Mouse (Mus musculus): Measurements from ENCODE around the gene Flad1.
"Not testable (repeated sequence)": the region's sequence is repeated elsewhere in the genome, so short reads cannot be mapped to it uniquely, and the experiment has no call there.

Flad1 gene

DNA sequence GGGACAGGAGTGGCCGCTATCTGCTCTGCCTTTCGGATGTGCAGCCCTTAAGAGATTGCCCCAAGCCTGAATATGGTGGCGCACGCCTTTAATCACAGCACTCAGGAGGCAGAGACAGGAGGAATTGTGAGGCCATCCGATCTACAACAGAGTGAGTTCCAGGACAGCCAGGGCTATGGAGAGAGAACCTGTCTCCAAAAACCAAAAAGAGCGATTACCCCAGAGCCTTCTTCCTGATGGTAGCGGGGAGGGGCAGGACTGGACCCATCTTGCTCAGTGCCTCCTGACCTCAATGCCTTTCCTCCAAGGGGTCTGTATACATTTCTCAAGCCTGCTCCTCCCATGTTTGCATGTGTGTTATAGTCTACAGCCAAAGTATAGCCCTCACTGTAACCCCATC is 17.4 kb upstream of the Flad1 start:
- not testable (repeated sequence) for DNase-seq (ENCODE audit: low read depth, low spot score)

DNA sequence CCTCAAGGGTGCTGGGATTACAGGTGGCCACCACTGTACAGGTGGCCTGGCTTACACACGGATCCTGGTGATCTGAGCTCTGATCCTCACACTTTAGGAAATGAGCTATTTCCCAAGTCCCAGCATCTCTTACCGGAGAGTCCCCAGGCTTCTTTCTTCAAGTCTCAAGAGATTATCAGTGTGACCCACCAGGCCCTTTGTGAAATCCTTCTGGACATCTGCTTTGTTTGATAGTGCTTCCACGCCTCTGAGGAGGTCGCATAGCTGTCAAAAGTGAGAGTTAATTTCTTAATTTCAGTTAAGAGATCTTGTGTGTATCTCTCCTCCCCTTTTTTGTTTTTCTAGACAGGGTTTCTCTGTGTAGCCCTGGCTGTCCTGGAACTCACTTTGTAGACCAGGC is 14.2 kb upstream of the Flad1 start:
- no peak for DNase-seq (ENCODE audit: low read depth, low spot score)

DNA sequence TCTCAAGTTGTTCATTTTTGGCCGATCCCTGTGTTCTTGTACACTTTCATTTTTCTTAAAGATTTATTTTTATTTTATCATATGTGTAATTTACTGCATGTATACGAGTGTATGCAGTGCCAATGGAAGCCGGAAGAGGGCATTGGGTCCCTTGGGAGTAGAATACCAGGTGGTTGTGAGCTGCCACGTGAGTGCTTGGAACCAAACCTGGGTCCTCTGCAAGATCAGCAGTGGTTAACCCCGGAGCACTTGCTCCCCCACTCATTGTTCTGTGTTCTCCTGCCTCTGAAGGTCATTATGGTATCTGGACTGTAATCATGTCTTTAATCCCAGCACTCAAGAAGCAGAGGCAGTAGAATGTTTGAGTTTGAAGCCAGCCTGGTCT is 13.5 kb upstream of the Flad1 start:
- DNase-seq (ENCODE audit: low read depth, low spot score), result no peak

- DNase-seq (ENCODE audit: low read depth, low spot score), result no peak
Observed at GRCm38 (mm10) chr3:89424416-89425140, 12.9 kb upstream of the Flad1 start.

DNA sequence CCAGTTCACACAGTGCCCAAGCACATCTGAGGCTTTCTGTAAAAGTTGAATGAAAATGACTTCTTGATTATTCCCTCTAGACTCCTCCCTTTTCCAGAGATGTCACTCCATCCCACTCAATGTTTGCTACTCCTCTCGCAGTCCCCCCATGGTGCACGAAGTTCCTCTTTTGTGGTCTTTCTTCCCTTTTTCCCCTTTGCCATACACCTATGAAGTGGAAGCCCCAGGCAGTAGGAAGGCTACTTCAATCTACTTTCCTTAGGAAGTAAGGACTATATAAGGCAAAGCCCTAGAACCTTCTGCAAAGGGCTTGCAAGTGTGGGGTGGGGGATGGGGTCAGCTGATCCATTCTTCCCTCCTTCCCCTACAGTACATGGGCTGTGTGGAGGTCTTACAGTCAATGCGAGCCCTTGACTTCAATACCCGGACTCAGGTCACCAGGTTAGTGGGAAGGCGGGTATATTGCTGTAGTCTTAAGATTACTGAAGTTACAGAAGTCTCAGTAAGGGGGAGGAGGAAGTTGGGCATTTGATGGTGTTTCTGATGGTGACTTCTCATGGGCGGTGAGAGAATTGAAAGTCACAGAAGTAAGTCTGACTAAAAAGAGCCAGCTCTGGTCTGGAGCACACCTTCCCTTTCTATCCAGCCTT is 11.0 kb upstream of the Flad1 start:
- DNase-seq (ENCODE audit: low read depth, low spot score), result no peak

DNA sequence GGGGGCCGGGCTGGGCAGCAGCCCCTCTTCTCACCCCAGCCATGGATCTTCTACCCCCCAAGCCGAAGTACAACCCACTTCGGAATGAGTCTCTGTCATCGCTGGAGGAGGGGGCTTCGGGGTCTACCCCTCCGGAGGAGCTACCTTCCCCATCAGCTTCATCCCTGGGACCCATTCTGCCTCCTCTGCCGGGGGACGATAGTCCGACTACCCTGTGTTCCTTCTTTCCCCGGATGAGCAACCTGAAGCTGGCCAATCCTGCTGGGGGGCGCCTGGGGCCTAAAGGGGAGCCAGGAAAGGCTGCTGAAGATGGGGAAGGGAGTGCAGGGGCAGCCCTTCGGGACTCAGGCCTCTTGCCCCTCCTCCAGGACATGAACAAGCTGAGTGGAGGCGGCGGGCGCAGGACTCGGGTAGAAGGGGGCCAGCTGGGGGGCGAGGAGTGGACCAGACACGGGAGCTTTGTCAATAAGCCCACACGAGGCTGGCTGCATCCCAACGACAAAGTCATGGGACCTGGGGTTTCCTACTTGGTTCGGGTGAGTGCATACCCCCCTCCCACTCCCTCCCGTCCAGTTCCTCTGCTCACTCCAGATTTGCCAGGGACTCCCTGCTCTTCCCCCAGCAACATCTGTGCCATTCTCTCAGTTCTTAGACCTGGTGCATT is 10.3 kb upstream of the Flad1 start:
- no peak for DNase-seq (ENCODE audit: low read depth, low spot score)

- DNase-seq (ENCODE audit: low read depth, low spot score), result peak; percentile 76
Observed at GRCm38 (mm10) chr3:89421002-89421774, 9.5 kb upstream of the Flad1 start.

- no peak for DNase-seq (ENCODE audit: low read depth, low spot score)
Observed at GRCm38 (mm10) chr3:89420421-89420820, 8.8 kb upstream of the Flad1 start.

GRCm38 (mm10) chr3:89419981-89420380 is 8.3 kb upstream of the Flad1 start:
- no peak for DNase-seq (ENCODE audit: low read depth, low spot score)

- DNase-seq (ENCODE audit: low read depth, low spot score), result no peak
Observed at GRCm38 (mm10) chr3:89419571-89419970, 7.9 kb upstream of the Flad1 start.

DNA sequence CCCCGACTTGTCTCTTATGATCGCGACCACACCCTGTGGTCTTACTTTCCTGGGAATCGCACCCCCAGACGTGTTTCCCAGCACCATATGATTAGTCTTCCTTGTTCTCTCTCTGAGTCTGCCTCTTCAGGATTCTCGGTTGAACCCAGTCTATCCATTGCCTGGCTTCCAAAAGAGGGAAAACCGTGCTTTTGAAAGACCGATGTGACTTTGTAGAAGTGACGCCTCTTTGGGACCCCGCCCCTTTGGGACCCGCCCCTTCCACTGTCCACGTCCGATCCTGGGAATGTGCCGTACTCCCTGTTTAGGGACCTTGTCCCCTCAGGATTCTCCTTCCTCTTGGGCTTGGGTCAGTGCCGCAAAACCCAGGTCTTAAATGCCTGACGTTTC is 7.2 kb upstream of the Flad1 start:
- no peak for DNase-seq (ENCODE audit: low read depth, low spot score)

- DNase-seq (ENCODE audit: low read depth, low spot score), result peak; percentile 94
Observed at GRCm38 (mm10) chr3:89418170-89418860, 6.6 kb upstream of the Flad1 start, which contains the start of the genes Cks1b and Shc1. Gene Cks1b, minus strand, starts transcription at chr3:89418383. Gene Shc1, plus strand, starts transcription at chr3:89418443.

- DNase-seq (ENCODE audit: low read depth, low spot score), result no peak
Observed at GRCm38 (mm10) chr3:89417840-89418169, 6.1 kb upstream of the Flad1 start.

- DNase-seq (ENCODE audit: low read depth, low spot score), result no peak
Observed at GRCm38 (mm10) chr3:89417131-89417530, 5.5 kb upstream of the Flad1 start.

DNA sequence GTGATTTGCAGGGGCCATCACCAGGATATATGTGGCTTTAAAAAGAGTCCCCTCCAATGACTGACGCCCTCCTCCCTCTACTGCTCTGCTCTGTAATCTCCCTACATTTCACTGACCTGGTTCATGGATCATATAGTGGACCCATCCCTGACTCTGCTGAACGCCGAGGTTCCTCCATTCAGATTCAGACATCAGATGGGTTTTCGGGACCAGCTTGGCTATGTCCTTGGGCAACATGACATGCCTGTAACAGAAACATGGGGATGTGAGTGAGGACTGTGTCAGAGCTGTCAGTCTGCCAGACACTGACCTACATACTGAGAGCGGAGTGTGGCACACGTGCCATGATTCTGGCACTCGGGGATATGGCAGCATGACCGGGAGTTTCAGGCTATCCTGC is 4.5 kb upstream of the Flad1 start:
- no peak for DNase-seq (ENCODE audit: low read depth, low spot score)

GRCm38 (mm10) chr3:89410864-89411263 is 806 bp downstream of the Flad1 start:
- no peak for DNase-seq (ENCODE audit: low read depth, low spot score)

GRCm38 (mm10) chr3:89409701-89410100 is 2.0 kb downstream of the Flad1 start:
- DNase-seq (ENCODE audit: low read depth, low spot score), result no peak

GRCm38 (mm10) chr3:89408448-89408847 is 3.2 kb downstream of the Flad1 start:
- no peak for DNase-seq (ENCODE audit: low read depth, low spot score)

- DNase-seq (ENCODE audit: low read depth, low spot score), result no peak
Observed at GRCm38 (mm10) chr3:89406887-89407286, 4.8 kb downstream of the Flad1 start.

DNA sequence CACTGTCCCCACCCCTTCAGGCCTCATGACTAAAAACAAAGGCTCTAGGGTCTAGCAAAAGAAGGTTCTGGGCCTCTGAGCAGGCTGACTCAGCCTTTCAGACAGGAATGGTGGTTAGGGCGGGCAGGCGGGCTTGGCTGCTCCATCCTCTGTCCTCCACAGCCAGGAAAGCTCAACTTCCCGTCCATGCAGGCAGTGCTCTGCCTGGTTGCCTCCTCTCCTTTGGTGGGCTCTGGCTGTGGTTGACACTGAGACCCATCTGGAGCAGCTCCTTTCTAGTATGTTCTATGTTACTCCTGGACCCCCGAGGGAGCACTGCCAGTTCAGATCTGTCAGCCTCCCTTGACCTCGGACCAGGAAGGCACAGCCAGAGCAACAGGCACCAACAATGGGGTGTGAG is 9.0 kb downstream of the Flad1 start, which contains the start of gene Lenep:
Gene Lenep (minus strand): TSS at position 101 of the 400 bp plus-strand sequence.
- no peak for DNase-seq (ENCODE audit: low read depth, low spot score)

GRCm38 (mm10) chr3:89401329-89401728 is 10.3 kb downstream of the Flad1 start:
- no peak for DNase-seq (ENCODE audit: low read depth, low spot score)

DNA sequence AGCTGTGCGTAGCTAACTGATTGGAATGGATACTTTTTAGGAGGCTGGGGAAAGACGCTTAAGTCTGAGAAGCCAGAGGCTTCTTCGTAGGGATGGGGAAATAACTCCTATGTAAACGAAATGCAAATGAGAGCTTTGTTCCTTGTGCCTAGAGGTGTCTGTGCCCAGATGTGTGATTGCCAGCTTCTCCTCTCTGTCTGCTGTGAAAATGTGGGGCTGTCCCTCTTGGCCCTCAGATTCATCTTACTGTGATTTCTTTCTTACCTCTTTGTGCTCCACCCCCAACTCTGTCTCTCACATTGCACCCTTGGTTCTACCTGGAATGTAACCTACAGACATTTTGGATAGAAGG is 15.0 kb downstream of the Flad1 start:
- no peak for DNase-seq (ENCODE audit: low read depth, low spot score)

Measured in c-Kit-negative CD71-positive TER-119-positive erythroid progenitor cells, embryonic 14.5 days (primary cell).